Mouse (Mus musculus) ES-Bruce4 (cell line): ENCODE measurements at regions not wholly inside any gene's neighbourhood (a gene's known extent, or its start where the extent isn't known, plus 50 kb on each side); places are given as distances from the start of the nearest gene placed in this dataset.

ENCODE experiments used
- CTCF ChIP-seq: IDR thresholded peaks from one replicate; pipeline ENCODE4 v1.8.1; 2011; ENCODE audit warnings: low read depth, low read length
- POLR2A ChIP-seq: IDR thresholded peaks from one replicate; pipeline ENCODE4 v1.8.1; 2011; ENCODE audit warnings: low read length; ENCODE audit not compliant: insufficient read depth

DNA sequence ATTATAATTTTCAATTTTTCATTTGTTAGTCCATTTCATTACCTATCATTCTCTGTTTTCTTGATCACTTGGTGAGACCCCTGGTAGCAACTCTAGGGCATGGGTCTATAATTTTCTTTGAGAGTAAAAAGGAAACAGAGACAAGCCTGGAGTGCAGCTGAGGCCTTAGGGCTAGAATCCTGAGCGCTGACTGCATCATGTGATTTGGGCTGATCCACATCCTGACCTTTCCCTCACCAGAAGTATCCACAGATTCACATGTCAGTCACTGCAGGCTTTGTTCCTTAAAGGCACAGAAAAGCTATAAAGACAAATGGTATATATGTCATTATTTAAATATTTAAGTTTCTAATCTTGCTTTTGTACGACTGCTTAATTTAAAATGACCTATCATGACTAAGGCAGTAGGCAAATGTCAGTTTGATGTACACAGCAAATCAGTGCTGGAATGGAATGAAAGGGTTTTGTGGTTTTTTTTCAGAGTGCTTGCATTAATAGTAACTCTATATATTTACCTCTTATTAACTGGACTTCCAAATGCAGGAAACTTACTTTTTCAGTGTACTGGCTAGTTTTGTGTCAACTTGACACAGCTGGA, 51.4 kb upstream of the Ugp2 start:
- TF ChIP-seq CTCF, result no peak
- TF ChIP-seq POLR2A, result no peak
